ENCODE assay signal across 18 mouse cellular contexts in genomic region chr4:63958601-63959000, GRCm38 (mm10).
DNase-seq lines count a peak whose midpoint lies in the region; ATAC-seq lines count a peak whose summit lies in the region.
"Had no signal": no experiment of that assay in that cellular context is flagged by ENCODE, and none has a peak within 500 bp of the region (broad histone marks: within the 10 kb centered on the region; RNA-seq: fewer than 3 reads in every experiment).

No protein-coding gene starts in this region.

- WGBS in kidney, embryonic 15.5 days = 72% methylated on average over 4 of the region's 4 CpGs
- WGBS in hindbrain, embryonic 10.5 days = 86% methylated on average over 4 of the region's 4 CpGs

- H3K27me3 ChIP-seq in kidney, embryonic 15.5 days = no peaks in the 10 kb centered on the region
- no peaks in the 10 kb centered on the region for H3K27me3 ChIP-seq in hindbrain, embryonic 10.5 days (ENCODE audit: insufficient read depth, poor library complexity, severe bottlenecking)
- H3K27me3 ChIP-seq: forebrain, embryonic 12.5 days; hindbrain, embryonic 15.5 days; limb, embryonic 13.5 days; liver, embryonic 15.5 days; midbrain, embryonic 12.5 days had no signal

- H3K4me1 ChIP-seq in kidney, embryonic 15.5 days = no peaks in the 10 kb centered on the region
- H3K4me1 ChIP-seq in hindbrain, embryonic 10.5 days (replicated peaks) = no peaks in the 10 kb centered on the region
- H3K4me1 ChIP-seq: forebrain, embryonic 12.5 days; hindbrain, embryonic 15.5 days; liver, embryonic 15.5 days; midbrain, embryonic 12.5 days had no signal

- no peaks in the 10 kb centered on the region for H3K9me3 ChIP-seq in kidney, embryonic 15.5 days (replicated peaks)
- H3K9me3 ChIP-seq in hindbrain, embryonic 10.5 days = no peaks in the 10 kb centered on the region
- H3K9me3 ChIP-seq: forebrain, embryonic 12.5 days; hindbrain, embryonic 15.5 days; limb, embryonic 13.5 days; liver, embryonic 15.5 days; midbrain, embryonic 12.5 days had no signal

- 0 out of 2 replicates have a peak, but pooled peaks cover 5% of the 10 kb centered on the region for H3K36me3 ChIP-seq in kidney, embryonic 15.5 days
- H3K36me3 ChIP-seq in hindbrain, embryonic 10.5 days = no peaks in the 10 kb centered on the region
- H3K36me3 ChIP-seq: forebrain, embryonic 12.5 days; hindbrain, embryonic 15.5 days; liver, embryonic 15.5 days; midbrain, embryonic 12.5 days had no signal

- ATAC-seq in kidney, embryonic 15.5 days (replicated peaks; ENCODE audit: low FRiP score) = no peak
- ATAC-seq: activated CD4-positive, CD25-positive, alpha-beta regulatory T cell, adult 4 months; intestine, postnatal 0 days had no signal

- peak; percentile 20 for DNase-seq in kidney, postnatal 14 days
- peak; percentile 20 for DNase-seq in urinary bladder, postnatal 14 days (ENCODE audit: low spot score)
- no peak for DNase-seq in urinary bladder, postnatal 4 days (ENCODE audit: low spot score in 2 of 2)
- peak; percentile 60 for DNase-seq in fibroblast of lung, adult 2 months (ENCODE audit: low read depth)
- no peak for DNase-seq in hindbrain, embryonic 10.5 days (ENCODE audit: low spot score)
- no peak for DNase-seq in embryo, embryonic 9.5 days (ENCODE audit: extremely low spot score)
- DNase-seq: adrenal gland, postnatal 10 days; cerebellum, adult 9-10 months; gastrocnemius, adult 2 months; heart, postnatal 36 days had no signal

- no peak overlapping the region for H3K27ac ChIP-seq in kidney, embryonic 15.5 days
- no peak overlapping the region for H3K27ac ChIP-seq in hindbrain, embryonic 10.5 days
- H3K27ac ChIP-seq: forebrain, embryonic 12.5 days; gastrocnemius, adult 2 months; hindbrain, embryonic 15.5 days; limb, embryonic 13.5 days; liver, embryonic 15.5 days; midbrain, embryonic 12.5 days had no signal

- no peak overlapping the region for H3K4me2 ChIP-seq in kidney, embryonic 15.5 days
- H3K4me2 ChIP-seq: forebrain, embryonic 12.5 days; hindbrain, embryonic 15.5 days; limb, embryonic 13.5 days; liver, embryonic 15.5 days; midbrain, embryonic 12.5 days had no signal

- no peak overlapping the region for H3K9ac ChIP-seq in kidney, embryonic 15.5 days
- H3K9ac ChIP-seq: forebrain, embryonic 12.5 days; hindbrain, embryonic 15.5 days; limb, embryonic 13.5 days; liver, embryonic 15.5 days; midbrain, embryonic 12.5 days had no signal

- H3K4me3 ChIP-seq in kidney, embryonic 15.5 days (replicated peaks) = no peak overlapping the region
- H3K4me3 ChIP-seq in hindbrain, embryonic 10.5 days = no peak overlapping the region
- H3K4me3 ChIP-seq: forebrain, embryonic 12.5 days; gastrocnemius, adult 2 months; hindbrain, embryonic 15.5 days; limb, embryonic 13.5 days; liver, embryonic 15.5 days; midbrain, embryonic 12.5 days had no signal

Comparison
In these comparisons a context has a peak if more than half of its experiments do, and no peak if none do; other contexts are left out.
1. DNase-seq: peak in kidney, postnatal 14 days (single experiment), urinary bladder, postnatal 14 days (single experiment) and fibroblast of lung, adult 2 months (single experiment); none in urinary bladder, postnatal 4 days (0 of 2), hindbrain, embryonic 10.5 days (single experiment) and embryo, embryonic 9.5 days (single experiment).